Mouse (Mus musculus) natural killer cell, adult 2 months (primary cell): ENCODE results near the gene Gar1.
A peak's percentile ranks its signal among the peaks of the same experiment; 100 is the strongest.

Experiments used
- DNase-seq, 2 experiments: peaks; one replicate each; pipeline ENCODE4 v3.0.0; 2022; ENCODE audit warnings: low spot score in 2 of 2

The Gar1 gene

DNA sequence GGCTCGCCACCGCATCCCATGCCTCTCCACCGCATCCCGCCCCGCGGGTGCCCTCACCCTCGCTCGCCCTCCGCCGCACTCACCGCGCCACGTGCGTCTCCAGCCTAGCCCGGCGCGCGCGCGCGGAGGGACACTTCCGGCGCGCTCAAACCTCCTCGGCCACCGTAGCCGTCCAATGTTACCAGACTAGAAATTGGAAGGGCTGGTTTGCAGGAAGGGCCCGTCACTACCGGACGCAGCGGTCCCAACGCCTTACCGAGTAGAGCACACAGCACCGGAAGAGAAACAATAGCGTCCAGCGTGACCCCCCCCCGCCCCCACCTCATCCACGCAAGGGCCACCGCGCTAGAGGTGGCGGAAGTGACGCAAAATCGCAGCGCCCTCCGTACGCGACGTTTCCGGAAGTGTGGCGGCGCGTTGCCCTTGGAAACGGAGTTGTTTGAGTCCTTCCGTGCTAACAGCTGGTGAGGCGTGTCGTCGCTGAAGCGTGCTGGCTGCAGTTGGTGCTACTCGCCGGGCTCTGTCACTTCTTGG is at the start of gene Gar1:
Gene Gar1 (minus strand): TSS at position 362 of the 534 bp plus-strand sequence.
- peak; percentile 94 to 95 for DNase-seq

DNA sequence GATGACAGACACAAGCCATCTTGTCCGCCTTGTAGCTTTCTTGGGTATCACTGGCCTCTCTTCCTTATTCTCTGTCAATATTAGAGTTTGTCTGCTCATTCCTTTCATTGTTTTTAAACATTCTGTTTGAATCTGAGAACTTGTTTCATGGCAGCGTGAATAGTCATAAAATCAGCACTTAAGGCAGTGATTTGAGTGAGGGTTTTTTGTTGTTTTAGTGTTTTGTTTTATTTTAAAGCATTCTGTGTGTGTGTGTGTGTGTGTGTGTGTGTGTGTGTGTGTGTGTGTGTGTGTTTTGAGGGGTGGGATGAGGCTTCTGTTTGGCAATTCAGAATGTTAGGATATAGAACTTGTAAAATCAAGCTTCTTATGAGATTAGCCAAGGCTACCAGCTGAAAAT is 48.7 kb upstream of the Gar1 start:
- no peak for DNase-seq

GRCm38 (mm10) chr3:129879131-129879757 is 48.0 kb upstream of the Gar1 start:
- DNase-seq, result peak in 1 of 2 experiments; percentile 21

- peak; percentile 65 to 82 for DNase-seq
These were observed 47.3 kb upstream of the Gar1 start, which contains the start of gene Pla2g12a for GRCm38 (mm10) chr3:129878405-129879021. TSS of gene Pla2g12a (plus strand) at chr3:129878606.

DNA sequence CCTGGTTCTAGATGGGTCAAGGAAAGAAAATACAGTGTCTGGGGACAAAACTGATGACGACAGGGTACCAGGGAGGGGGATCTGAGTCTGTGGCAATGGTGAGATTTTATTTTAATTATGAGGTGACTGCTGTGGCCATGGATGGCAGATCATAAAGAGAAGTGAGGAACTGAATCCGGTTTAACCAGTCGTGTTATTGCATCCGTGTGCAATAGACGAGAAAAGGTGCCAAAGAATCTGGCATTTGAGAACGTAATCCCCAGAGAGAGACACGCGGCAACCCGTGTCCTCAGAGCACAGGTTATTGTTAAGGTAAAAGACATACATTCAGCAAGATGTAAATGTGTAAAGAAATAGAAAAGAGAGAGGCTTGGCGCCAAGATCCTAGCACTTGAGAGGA is 46.1 kb upstream of the Gar1 start:
- DNase-seq, result no peak

- DNase-seq, result peak; percentile 20 to 48
These were observed 32.5 kb upstream of the Gar1 start for GRCm38 (mm10) chr3:129863698-129864097.

GRCm38 (mm10) chr3:129862592-129862991 is 31.4 kb upstream of the Gar1 start:
- DNase-seq, result no peak

DNA sequence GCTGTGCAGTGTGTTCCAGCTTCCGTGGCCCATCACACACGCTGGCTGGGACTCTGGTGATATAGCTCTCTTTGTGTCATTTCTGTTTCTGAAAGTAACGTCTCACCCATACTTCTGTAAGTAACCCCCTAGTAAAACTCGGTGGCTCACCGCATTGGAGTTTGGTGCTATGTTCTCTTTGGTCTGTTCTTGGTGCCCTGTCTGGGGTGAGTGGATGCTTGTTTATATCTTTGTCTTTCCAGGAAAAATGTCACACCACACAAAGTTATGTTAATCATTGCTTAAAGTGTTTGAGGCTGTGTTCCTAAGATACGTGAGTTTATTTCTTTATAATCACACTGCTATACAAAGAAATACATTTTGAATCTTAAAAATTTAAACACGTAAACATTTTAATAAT is 15.7 kb upstream of the Gar1 start:
- DNase-seq, result no peak

GRCm38 (mm10) chr3:129845868-129846267 is 14.7 kb upstream of the Gar1 start:
- no peak for DNase-seq

GRCm38 (mm10) chr3:129838017-129838416 is 6.8 kb upstream of the Gar1 start:
- DNase-seq, result no peak

GRCm38 (mm10) chr3:129836965-129837364 is 5.8 kb upstream of the Gar1 start:
- DNase-seq, result no peak

DNA sequence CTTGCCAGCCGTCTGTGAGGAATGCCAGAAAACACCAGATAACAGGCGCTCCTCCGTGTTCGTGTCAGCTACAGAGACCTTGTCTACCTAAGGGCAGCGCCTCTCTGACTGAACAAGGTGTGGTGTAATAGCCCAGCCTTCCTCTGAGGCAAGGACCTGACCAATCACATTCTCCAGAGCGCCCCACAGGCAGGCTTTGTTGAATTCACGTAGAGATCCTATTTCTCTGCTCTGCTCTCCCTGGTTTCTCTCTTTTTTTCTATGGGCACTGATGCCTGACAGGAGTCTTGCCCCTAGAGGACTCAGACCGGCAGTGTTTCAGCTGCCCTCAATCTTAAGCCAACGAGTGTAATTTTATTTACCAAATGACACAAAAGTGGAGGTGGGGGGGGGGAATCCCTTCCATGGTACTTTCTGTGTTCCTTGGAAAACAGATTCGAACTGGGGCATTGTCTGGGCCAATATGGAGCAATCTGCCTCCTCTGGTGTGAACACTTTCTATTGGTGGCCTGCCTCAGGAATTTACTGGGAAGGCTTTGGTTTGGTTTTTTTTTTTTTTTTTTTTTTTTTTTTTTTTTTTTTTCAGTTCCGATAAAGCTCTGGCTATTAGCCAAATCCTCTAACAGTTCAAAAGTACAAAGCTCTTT is 5.0 kb upstream of the Gar1 start:
- DNase-seq, result no peak

GRCm38 (mm10) chr3:129835388-129835934 is 4.3 kb upstream of the Gar1 start, which contains the start of gene Cfi:
TSS of gene Cfi (plus strand) at chr3:129835884.
- no peak for DNase-seq

DNA sequence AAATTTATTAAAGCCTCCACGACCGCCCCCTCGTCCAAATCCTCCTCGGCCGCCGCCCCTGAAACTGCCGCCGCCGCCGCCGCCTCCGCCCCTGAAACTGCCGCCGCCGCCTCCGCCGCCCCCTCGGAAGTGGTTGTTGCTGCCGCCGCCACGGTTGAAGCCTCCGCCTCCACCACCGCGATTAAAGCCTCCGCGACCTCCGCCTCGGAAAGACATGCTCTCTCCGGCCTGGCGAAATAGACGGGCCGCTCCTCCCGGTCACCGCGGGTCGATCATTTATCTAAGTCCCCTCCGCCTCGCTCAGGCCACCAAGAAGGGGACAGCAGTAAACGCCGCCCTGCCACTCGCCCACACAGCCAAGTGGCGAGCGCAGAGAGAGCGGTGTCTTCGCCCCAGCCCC is 570 bp downstream of the Gar1 start:
- DNase-seq, result no peak

GRCm38 (mm10) chr3:129827691-129828090 is 3.5 kb downstream of the Gar1 start:
- no peak for DNase-seq

DNA sequence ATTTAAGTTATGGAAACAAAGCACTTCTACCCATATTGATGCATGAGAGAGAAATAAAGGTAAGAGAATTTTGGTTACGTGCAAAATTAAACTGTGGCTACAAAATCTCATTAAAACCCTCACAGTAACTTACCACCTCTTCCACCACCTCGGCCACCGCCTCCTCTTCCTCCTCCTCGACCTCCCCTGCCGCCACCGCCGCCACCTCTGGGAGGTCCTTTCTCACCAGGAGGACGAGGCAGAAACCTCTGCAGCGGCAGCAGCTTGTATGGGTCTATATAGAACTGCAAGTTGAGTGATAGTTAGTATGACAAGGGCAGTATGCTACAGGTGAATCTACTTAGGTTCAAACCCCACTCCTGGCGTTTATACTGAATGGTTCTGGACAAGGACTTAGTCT is 4.5 kb downstream of the Gar1 start:
- DNase-seq, result no peak

- no peak for DNase-seq
These were observed 6.3 kb downstream of the Gar1 start for GRCm38 (mm10) chr3:129824891-129825290.

DNA sequence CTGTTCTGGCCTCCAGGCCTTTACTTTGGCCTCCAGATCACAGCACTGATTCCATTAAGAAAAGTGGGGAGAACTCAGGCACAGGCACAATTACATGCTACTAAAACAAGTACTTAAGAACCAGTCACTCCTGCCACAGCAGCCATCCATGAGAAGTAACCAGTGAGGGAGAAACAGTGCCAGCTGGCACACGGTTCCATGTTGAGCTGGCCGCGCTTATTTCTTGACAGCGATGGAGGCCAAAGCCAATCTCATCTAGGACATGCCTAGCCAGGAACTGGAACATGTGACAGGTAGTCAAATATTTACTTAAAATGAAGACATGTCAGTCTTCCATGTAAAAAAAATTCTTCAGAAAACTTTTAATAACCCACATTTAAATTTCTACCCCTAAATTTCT is 7.0 kb downstream of the Gar1 start:
- DNase-seq, result no peak

- peak; percentile 14 to 22 for DNase-seq
These were observed 7.9 kb downstream of the Gar1 start for GRCm38 (mm10) chr3:129823293-129823692.

DNA sequence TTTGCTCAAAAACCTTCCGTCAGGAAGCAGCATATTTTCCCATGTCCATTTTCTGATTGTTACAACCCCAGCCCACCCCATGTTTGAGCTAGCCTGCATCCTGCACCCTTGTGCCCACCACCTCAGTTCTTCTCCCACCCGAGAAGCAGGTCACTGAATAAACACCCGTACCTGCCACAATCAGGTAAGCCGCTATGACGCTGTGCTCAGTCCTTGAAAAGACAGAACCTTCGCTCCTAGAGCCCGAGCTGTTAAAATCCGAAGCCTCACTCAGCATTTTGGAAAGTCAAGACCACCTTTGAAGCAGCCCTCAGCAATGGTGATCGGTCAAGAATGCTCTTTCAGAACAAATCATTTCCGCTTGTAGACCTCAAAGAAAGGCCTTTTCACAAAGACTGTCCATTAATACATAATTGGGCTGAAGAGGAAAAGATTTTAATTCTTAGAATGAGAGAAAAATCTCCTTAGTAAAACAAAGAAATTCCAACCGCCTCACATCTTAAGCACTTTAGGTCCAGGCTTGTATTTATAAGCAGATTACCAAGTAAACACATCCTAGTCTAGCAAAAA is 8.9 kb downstream of the Gar1 start, which contains the start of gene Rrh:
Gene Rrh (minus strand): TSS at position 382 of the 570 bp plus-strand sequence.
- no peak for DNase-seq

DNA sequence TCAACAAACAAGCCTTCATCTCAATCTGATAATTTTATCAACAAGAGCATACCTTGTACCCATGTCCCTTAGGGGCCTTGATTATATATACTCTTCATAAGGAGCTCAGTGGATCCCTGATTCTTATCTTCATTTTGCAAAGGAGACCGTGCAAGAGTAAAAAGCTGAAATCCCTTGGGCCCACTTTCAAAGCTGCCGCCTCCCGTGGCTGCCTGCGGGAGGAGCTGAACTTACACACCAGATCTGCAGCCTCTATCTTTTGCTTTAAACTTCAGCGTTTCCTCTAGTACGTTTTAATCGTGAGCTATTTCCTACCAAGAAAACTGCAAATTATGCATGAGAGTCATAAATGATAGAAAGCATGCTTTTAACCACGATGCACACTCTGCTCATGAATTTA is 9.5 kb downstream of the Gar1 start:
- DNase-seq, result no peak

DNA sequence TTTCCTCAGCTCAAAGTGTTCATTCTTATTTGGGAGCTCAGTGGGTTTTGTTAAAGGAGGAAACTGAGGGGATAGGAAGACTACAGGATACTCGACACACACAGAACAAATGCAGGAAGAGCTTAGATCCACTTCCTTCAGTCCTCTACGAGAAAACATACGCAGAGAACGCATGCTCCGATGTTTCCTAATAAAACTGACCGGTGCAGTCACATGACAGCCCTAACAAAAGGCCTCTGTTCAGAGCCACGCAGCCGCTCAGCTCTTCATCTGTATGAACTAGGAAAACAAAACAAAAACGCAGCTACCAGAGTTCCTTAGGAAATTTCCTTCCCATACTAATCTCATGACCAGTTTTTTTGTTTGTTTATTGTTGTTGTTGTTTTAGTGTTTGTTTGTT is 10.3 kb downstream of the Gar1 start:
- DNase-seq, result no peak
